Mouse (Mus musculus): Measurements from ENCODE around the gene Fry.
A peak's percentile ranks its signal among the peaks of the same experiment; 100 is the strongest.
"Not testable (repeated sequence)": the region's sequence is repeated elsewhere in the genome, so short reads cannot be mapped to it uniquely, and the experiment has no call there.

The Fry gene

DNA sequence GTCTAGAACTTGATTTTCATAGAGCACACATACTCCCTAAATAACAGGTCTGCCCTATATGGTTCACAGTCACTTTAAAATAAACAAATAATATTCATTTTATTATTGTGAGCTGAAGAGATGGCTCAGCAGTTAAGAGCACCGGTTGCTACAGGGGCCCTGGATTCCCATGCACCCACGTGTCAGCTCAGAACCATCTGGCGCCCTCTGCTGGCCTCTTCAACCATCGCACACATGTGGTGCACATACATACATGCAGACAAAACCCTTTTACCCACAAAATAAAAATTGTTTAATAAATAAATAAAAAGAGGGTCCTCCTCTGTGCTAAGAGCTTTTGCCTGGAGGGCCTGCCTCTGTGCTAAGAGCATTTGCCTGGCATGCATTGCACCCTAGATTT is 335.0 kb downstream of the Fry start:
- DNase-seq (ENCODE audit: low spot score in 2 of 2) = no peak

DNA sequence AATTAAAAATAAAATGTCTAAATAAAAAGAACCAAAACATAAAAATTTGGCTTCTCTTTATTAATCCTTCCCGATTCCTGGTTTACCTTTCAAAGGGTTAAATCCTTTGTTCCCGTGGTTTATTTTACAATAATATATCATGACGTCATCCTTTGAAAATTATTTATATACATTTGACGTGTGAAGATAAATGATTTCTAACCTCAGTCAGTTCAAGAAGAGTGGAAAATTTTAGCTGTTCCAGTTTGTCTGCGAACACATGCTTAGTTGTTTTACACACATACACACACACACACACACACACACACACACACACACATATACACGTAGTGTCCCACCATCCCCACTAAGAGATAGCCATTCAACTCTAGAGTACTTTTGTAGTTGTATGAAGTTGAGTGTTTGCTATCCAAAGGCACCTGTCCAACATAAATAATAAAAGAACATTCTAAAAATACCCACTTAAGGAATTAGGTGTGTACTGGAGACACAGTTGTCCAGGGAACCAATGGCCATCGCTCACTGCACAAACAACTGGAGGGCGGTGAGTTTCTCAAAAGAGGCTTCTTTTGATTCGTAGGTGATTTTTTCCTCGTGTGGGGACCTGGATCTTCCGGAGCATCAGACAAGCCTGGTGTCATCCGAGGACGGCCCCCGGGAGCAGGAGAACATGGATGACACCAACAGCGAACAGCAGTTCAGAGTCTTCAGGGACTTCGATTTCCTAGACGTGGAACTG is 338.9 kb downstream of the Fry start:
- DNase-seq (ENCODE audit: low spot score in 2 of 2) = no peak

DNA sequence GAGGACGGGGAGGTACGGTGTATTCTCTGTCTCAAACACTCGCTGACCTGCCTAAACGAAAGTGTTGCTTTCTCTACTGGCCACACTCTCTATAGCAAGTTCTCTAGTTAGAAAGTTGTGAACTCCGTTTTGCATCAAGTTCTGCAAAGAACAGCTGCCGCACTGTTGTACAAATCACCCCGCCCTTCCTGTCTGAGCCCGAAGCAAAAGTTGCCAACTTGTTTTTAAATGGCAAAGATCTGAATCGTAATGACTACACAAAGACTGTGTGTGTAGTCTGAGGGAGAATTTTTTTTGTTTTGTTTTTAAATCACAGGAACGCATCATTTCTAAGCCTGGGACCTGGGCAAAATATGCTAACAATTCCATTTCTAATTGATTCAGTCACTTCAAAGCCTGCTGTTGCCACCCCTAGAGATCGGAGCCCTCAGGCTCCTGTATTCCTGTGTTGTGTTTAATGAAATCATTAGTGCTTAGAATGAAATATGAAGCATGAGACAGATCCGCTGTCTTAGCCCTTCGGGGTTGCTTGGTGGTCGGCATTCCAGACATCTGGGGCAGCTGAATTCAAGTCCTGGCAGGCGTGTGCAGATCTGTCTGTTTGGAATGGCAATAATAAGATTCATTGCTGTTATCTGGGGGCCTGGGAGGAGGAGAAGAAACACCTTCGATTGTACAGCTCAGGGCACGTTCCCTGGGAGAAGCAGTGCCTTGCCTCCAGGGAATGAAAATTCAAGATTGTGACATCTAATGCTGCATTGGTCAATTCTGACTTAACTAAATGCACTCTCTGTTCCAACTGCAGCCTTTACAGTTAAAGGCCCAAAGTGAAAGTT is 339.7 kb downstream of the Fry start:
- DNase-seq (ENCODE audit: low spot score in 2 of 2) = no peak

DNA sequence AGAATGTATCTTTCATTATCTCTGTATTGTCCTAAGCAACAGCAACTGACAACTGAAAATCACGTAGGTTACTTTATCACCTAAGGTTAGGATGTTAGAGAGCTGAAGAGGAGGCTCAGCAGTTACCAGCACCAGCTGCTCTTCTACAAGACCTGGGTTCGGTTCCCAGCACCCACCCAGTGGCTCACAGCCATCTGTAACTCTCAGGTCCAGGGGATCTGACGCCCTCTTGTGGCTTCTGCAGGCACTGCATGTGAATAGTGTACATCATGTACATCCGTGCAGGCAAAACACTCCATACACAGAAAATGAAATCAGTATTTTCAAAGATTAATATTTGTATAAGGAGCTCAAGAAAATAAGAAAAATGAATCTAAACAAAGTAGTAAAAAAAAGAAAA is 341.4 kb downstream of the Fry start:
- no peak for DNase-seq (ENCODE audit: low spot score in 2 of 2)

DNA sequence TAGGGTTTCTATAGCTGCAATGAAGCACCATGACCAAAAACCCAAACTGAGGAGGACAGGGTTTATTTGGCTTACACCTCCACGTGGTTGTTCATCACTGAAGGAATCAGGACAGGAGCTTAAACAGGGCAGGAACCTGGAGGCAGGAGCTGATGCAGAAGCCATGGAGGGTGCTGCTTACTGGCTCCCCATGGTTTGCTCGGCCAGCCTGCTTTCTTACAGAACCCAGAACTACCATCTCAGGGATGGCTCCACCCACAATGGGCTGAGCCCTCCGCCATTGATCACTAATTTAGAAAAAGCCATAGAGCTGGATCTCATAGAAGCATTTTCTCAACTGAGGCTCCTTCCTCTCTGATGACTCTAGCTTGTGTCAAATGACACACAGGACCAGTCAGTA is 346.3 kb downstream of the Fry start:
- no peak for DNase-seq (ENCODE audit: low spot score in 2 of 2)

DNA sequence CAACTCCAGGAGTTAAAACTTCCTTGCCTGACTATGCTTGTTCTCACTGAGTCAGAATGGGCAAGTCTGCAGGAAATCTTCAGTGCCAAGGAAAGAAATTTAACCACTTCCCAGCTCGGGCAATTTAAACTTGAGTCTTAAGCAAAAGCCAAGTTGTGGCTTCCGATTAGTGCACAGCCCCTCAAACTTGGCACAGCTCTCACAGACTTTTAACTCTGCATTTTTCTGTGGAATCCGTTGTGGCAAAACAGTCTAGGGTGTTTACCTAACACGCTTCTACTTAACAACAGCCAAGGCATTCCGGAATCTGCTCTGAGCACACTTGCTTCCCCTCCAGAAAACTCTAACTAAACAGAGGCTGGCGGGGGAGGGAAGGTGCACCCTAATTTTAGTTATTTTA is 346.8 kb downstream of the Fry start:
- DNase-seq (ENCODE audit: low spot score in 2 of 2) = no peak

DNA sequence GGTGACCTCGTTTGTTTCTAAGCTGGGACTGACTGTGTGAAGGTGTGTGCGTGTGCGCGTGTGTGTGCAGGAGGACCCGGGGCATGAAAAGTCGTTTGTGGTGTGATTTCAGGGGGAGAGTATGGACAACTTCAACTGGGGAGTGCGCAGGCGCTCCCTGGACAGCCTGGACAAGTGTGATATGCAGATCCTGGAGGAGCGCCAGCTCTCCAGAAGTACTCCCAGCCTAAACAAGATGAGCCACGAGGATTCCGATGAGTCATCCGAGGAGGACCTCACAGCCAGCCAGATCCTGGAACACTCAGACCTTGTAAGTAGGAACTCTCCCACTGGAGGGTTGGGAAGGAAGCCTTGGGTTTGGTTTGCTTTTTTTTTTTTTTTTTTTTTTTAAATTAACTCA is 347.7 kb downstream of the Fry start:
- DNase-seq (ENCODE audit: low spot score in 2 of 2) = no peak

DNA sequence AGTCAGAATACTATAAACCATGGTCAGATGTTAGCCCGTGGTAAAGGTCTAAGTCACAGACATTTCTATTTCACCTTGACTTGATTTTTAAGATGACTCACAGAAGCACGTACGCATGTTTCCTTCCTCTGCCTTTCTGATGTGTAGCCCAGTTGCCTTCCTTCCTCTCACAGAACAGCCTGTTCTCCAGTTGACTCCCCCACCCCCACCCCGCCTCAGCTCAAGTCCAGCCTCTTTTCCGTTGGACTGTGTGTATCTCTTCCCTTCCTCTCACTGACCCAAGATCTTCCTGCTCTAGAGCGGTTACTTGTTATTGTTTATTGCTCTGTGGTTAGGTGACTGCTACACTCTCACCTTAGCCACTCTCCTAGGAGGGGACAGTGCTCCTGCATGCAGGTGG is 350.0 kb downstream of the Fry start:
- no peak for DNase-seq (ENCODE audit: low spot score in 2 of 2)

DNA sequence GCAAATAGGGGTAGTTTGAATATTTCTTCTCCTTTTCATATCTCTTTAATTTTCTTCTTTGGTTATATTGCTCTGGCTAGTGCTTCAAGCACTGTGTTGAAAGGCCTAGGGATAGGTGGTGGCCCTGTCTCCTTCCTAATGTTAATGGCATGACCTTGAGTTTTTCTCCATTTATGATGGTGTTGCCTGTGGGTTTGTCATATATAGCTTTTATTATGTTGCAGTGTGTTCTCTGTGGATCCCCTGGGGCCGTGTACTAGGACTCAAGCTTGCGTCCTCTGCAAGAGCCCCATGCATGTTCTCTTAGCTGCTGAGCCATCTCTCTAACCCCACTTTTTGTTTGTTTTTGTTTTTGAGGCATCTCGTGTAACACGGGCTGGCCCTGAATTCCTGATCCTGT is 358.9 kb downstream of the Fry start:
- DNase-seq (ENCODE audit: low spot score in 2 of 2) = no peak

DNA sequence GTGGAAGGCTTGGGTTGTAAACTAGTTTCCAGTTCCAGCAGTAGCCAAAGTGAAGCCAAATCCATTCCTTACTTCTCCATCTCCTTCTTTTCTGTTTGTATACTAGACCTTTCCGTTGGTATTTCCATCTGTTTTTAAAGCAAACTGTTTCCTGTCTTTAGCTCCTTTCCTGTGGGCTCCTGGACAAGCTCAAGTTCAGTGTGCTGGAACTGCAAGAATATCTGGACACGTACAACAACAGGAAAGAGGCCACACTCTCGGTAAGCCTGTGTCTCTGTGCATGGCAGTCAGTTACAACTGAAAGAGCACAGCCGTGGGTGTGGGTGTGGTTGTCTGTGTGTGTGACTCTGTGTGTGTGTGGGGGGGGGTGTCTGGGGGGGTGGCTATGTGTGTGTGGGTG is 360.2 kb downstream of the Fry start:
- DNase-seq (ENCODE audit: low spot score in 2 of 2) = no peak

DNA sequence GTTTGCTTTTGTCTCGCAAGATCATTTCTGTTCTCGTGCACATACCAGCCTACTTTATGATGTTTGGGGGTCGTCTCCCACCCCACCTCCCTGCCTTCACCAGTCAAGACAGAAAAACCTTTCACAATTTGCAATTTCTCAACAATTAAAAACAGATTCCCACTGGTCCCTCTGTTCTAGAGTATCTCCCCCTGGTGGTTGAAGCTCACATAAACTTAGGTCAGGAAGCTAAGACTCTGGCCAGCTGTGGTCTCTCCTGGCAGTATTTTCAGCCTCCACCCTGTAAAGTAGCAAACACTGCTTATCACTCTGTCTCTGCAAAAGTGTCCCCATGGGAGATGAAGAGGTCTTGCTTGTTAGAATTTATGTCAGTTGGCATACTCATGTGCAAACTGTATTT is 366.8 kb downstream of the Fry start:
- no peak for DNase-seq (ENCODE audit: low spot score in 2 of 2)

DNA sequence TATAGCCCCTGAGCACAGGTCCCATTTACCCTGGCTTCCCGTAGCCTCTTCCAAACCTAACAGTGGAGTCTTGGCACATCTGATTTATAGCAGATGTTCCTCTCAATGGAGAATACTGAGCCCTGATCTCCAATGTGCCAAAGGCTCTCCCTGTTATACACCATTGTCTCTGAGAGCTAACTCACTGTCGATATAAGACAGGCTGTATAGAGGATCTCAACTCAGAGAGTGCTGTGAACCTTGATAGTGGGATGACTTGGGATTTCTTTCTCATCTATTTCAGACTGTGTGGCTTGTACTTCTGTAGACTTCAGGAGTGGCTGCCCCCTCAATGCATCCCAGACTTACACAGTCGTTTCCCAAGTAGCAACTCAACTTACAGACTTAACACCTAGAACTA is 371.8 kb downstream of the Fry start:
- no peak for DNase-seq (ENCODE audit: low spot score in 2 of 2)

DNA sequence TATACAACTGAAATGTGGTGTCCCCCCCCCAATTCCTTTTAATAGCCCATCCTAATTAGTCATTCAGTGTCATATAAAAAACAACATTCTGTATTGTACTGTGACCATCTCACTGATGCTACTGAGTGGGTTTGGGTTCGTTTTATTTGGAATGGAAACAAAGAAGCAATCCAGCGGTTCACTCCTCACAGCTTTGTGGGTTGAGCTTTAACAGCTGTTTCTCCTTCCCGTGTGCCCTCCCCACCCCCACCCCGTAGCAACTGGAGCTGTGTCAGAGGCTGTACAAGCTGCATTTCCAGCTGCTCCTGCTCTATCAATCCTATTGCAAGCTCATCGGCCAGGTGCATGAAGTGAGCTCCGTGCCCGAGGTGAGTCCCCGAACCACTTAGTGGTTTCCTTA is 372.4 kb downstream of the Fry start:
- no peak for DNase-seq (ENCODE audit: low spot score in 2 of 2)

DNA sequence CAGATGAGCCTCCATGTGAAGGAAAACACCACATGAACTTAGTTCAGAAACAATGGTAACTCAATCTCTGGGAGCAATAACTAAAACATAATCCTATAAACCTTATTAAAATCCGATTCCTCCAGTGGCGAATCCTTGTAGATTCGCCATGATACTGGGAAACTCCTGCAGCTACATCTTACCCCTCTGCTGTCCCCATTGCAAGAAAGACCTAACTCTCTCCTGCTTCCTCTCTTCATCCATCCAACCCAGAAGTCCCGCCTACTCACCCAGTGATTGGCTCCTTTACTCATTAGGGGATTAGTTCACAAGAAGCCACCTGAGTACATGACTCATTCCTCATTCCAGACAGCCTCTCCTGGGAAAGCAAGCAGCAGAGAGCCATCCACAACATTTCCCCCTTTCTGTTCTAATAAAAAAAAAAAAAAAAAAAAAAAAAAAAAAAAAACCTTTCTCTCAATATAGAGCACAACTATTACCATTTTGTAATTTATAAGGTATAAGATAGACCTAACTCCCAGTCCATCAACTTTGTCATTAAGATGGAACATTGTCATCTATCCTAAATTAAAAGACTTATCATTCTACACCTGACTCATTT is 373.2 kb downstream of the Fry start:
- not testable (repeated sequence) for DNase-seq (ENCODE audit: low spot score in 2 of 2)

DNA sequence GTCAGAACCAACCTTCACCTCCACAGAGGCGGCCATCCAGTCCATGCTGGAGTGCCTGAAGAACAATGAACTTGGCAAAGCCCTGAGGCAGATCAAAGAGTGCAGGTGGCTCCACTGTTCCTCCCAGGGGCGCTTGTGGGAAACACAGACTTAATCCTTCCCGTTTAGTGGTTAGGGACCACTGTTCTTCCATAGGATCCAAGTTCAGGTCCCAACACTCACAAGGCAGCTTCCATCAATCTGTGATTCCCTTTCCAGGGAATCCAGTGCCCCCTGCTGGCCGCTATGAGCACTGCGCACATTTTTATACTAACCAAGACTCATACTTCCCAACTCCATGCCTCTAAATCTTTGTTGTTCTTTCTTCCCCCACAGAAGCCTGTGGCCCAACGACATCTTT is 377.3 kb downstream of the Fry start:
- peak; percentile 12 to 24 for DNase-seq (ENCODE audit: low spot score in 2 of 2)

DNA sequence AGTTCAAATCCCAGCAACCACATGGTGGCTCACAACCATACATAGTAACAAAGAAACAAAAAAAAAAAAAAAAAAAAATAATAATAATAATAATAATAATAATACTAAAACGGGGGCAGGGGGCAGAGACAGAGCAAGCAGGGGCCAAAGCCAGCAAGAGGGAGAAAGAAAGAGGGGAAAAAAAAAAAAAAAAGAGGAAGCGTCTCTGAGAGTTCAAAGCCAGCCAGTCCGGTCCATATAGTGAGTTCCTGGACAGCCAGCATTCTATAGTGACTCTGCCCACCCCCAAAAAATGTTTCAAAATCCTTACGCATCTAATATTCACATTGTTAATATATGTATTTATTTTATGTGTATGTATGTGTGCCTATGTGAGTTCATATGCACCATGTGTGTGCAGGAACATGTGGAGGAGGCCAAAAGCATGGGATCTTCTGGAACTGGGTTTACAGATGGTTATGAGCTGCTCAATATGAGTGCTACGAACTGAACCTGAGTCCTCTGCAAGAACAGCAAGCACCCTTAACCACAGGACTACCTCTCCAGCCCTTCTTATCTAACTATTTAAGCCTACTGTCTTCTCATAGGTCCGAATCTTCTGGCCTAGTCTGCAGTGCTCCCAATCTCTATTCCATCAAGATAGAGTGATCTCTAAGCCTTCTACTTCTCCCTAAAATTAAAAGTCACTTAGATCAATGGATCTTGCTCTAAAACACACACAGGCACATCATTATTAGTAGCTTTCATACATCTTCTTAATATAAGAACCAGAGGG is 392.2 kb downstream of the Fry start:
- DNase-seq (ENCODE audit: low spot score in 2 of 2) = no peak

DNA sequence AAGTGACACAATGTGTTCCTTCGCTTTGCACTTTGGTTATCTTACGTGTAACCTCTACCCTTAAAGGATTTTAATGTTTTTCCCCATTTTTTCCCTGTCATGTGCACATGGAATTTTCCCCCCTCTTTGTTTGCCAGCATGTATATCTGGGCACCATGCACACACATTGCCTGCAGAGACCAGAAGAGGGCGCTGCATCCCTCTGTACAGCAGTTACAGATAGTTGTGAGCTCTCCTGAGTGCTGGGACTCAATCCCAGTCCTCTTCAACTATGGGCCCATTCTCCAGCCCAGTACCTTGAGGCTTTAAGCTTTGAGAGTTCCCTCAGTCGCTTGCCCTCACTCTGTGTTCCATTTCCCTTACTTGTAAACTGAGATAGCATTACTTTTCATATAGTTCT is 394.8 kb downstream of the Fry start:
- no peak for DNase-seq (ENCODE audit: low spot score in 2 of 2)

DNA sequence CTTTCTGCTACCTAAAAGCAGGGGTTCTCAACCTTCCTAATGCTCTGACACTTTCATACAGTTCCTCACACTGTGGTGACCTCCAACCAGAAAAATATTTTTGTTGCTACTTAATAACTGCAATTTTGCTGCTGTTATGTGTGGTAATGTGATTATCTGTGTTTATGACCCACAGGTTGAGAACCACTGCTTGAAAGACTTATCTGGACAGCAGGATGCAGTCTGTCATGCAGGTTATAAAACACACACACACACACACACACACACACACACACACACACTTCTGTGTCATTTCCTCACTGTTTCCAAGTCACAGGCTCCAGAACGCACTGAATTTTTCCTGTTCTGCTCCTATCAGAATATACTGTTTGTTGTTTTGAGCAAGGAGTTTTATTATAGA is 395.6 kb downstream of the Fry start:
- DNase-seq (ENCODE audit: low spot score in 2 of 2) = no peak

DNA sequence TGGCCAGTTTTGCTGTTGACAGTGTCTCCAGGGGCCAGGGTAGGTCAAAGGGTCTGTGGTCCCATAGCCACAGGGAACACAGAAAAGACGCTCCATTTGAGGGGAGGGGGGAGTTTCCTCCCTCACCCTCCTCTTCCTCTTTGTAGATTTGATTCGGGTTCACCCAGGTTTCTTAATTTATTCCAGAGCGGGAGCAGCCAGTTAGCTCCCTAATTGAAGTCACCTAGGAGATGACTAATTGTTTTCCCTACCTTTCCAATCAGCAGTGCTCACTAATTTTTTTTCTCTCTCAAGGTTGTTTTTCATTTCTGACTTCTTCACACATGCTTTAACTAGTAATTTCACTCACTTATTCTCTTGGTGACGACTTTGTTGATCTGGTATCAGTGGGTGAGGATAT is 399.6 kb downstream of the Fry start, which contains the start of gene Zar1l:
Zar1l (minus strand) TSS at position 101 of the 400 bp plus-strand sequence.
- DNase-seq (ENCODE audit: low spot score in 2 of 2) = no peak

DNA sequence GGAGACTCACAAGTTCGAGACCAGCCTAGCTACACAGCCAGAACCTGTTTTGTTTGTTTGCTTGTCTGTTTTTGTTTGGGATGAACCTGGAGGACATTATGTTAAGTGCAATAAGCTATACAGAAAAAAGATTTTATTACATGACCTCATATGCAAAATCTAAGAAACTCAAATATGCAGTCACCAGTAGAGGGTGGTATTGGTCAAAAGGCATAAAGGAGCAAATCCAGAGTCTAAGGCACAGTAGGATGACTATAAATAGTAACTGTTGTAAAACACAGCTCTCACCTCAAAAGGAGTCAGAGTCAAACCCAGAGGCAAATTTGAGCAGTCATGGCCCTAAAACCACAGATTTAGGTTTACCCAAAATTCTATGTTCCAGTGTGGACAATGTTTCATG is 401.1 kb downstream of the Fry start:
- DNase-seq (ENCODE audit: low spot score in 2 of 2) = peak in 1 of 2 experiments; percentile 10

DNA sequence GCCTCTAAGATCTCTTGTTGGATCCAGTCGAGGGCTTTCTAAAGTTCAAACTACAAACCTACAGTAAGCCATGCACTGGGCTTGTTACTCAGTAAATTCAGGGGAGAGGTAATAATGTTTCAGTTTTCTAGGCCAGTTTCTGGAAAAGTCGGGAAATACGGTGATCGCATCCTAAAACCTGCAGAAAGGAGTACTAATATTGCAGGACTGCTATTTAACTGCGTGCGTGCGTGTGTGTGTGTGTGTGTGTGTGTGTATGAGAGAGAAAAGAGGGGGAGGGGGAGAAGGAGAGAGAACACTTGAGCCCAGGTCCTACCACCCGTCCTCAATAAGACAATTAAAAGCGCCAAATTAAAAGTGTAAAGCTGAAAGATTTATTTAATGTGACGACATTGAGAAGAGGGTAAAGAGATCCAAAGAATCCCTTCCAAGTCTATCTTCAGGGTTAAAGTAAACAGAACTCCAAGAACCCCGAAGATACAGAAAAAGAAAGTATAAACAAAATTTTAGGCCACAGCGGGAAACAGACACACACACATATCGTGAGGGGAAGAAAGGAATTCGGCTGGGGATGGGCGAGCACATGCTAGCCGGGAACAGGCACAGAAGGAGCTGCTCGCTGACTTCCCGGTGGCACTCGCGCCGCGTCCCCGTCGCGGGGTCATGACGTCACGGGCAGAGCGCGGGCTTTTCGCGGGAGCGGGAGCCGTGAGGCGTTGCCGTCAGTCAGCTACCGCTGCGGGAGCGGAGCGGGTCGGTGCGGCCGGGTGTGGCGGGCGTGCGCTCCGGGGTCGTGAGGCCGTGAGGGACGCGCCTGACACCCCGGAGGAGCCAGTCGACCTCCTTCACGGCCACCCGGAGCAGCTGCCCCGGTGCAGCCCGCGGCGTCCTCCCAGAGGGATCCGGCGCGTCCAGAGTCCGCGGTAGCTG is 403.8 kb downstream of the Fry start, which contains the start of gene Brca2:
Brca2 (plus strand) TSS at position 694 of the 930 bp plus-strand sequence.
- peak; percentile 77 to 83 for DNase-seq (ENCODE audit: low spot score in 2 of 2)

All from natural killer cell, adult 2 months (primary cell).